Mouse (Mus musculus) MEL (cell line): ENCODE data around the gene Dscam. TPM values are rescaled to one million over a fixed set of nuclear protein-coding genes. Genes with fewer than 3 reads are reported as not detected.

Experiments used
- DNase-seq: peaks from one replicate; pipeline ENCODE4 v3.0.0; 2011; ENCODE audit warnings: low read depth, low spot score
- H3K27ac ChIP-seq: 2 replicates; pipeline ENCODE4 v1.5.1; 2012; ENCODE audit warnings: low read depth, mild to moderate bottlenecking, control low read depth, low read length, moderate library complexity; ENCODE audit not compliant: control insufficient read depth
- H3K27me3 ChIP-seq, 2 experiments: fragments of 150-350 bp in 1 of 2; sonication (generic) in 1 of 2; 2 replicates each; pipeline ENCODE4 v1.6.1; 2012; ENCODE audit warnings: low read length in 2 of 2, mild to moderate bottlenecking in 2 of 2, improper control_type of control experiment in 1 of 2, moderate library complexity in 1 of 2; ENCODE audit not compliant: insufficient read depth in 2 of 2, control insufficient read depth in 1 of 2
- H3K36me3 ChIP-seq, 2 experiments: 2 replicates each; pipeline ENCODE4 v1.6.1; 2012 to 2014; ENCODE audit warnings: low read length in 2 of 2, improper control_type of control experiment in 1 of 2, inconsistent platforms in 1 of 2, mild to moderate bottlenecking in 1 of 2; ENCODE audit not compliant: insufficient read depth in 2 of 2, control insufficient read depth in 1 of 2
- H3K4me1 ChIP-seq, 2 experiments: fragments of 150-350 bp in 1 of 2; sonication (generic) in 1 of 2; 2 replicates each; pipeline ENCODE4 v1.6.1; 2012; ENCODE audit warnings: low read length in 2 of 2, improper control_type of control experiment in 1 of 2, mild to moderate bottlenecking in 1 of 2; ENCODE audit not compliant: insufficient read depth in 2 of 2, control insufficient read depth in 1 of 2
- H3K4me3 ChIP-seq, 2 experiments: fragments of 150-350 bp in 1 of 2; sonication (generic) in 1 of 2; 2 replicates each; pipeline ENCODE4 v1.5.1; 2012; ENCODE audit warnings: low read depth in 2 of 2, low read length in 2 of 2, mild to moderate bottlenecking in 2 of 2, moderate library complexity in 2 of 2, control low read depth in 1 of 2, improper control_type of control experiment in 1 of 2; ENCODE audit not compliant: control insufficient read depth in 1 of 2, insufficient read depth in 1 of 2
- H3K79me2 ChIP-seq: 2 replicates; pipeline ENCODE4 v1.6.1; 2012; ENCODE audit warnings: mild to moderate bottlenecking, low read length, moderate library complexity; ENCODE audit not compliant: control insufficient read depth, poor library complexity, insufficient read depth
- H3K9ac ChIP-seq: 2 replicates; pipeline ENCODE4 v1.6.1; 2012; ENCODE audit warnings: low read depth, mild to moderate bottlenecking, control low read depth, low read length, moderate library complexity; ENCODE audit not compliant: control insufficient read depth, poor library complexity, severe bottlenecking
- H3K9me3 ChIP-seq: fragments of 150-350 bp; sonication (generic); replicated peaks from 2 replicates; pipeline ENCODE4 v1.6.1; 2012; ENCODE audit warnings: mild to moderate bottlenecking, low read length, improper control_type of control experiment, moderate library complexity; ENCODE audit not compliant: insufficient read depth
- CHD1 ChIP-seq: IDR thresholded peaks from 2 replicates; pipeline ENCODE4 v1.6.1; 2012; ENCODE audit warnings: low read depth, mild to moderate bottlenecking, inconsistent platforms, low read length, improper control_type of control experiment
- E2F4 ChIP-seq: IDR thresholded peaks from 2 replicates; pipeline ENCODE4 v1.6.1; 2011; ENCODE audit warnings: low read depth, low read length, improper control_type of control experiment, borderline replicate concordance
- EP300 ChIP-seq, 2 experiments: IDR thresholded peaks; 2 replicates each; pipeline ENCODE4 v1.6.1; 2011; ENCODE audit warnings: improper control_type of control experiment in 2 of 2, low read length in 2 of 2, low read depth in 1 of 2, mild to moderate bottlenecking in 1 of 2
- ETS1 ChIP-seq: IDR thresholded peaks from 2 replicates; pipeline ENCODE4 v1.6.1; 2012; ENCODE audit warnings: low read depth, mild to moderate bottlenecking, inconsistent platforms, low read length, improper control_type of control experiment, moderate library complexity
- HCFC1 ChIP-seq: IDR thresholded peaks from 2 replicates; pipeline ENCODE4 v1.6.1; 2012; ENCODE audit warnings: low read depth, mild to moderate bottlenecking, inconsistent platforms, low read length, improper control_type of control experiment, moderate library complexity
- MAZ ChIP-seq: IDR thresholded peaks from 2 replicates; pipeline ENCODE4 v1.6.1; 2012; ENCODE audit warnings: low read depth, mild to moderate bottlenecking, inconsistent platforms, low read length, improper control_type of control experiment
- MXI1 ChIP-seq: IDR thresholded peaks from 2 replicates; pipeline ENCODE4 v1.6.1; 2011; ENCODE audit warnings: mild to moderate bottlenecking, low read depth, low read length, improper control_type of control experiment
- MYB ChIP-seq: IDR thresholded peaks from 2 replicates; pipeline ENCODE4 v1.6.1; 2011; ENCODE audit warnings: mild to moderate bottlenecking, low read depth, low read length, improper control_type of control experiment
- NELFE ChIP-seq: IDR thresholded peaks from 2 replicates; pipeline ENCODE4 v1.6.1; 2011; ENCODE audit warnings: low read depth, low read length, improper control_type of control experiment
- POLR2AphosphoS2 ChIP-seq: IDR thresholded peaks from 2 replicates; pipeline ENCODE4 v1.6.1; 2011; ENCODE audit warnings: low read length, improper control_type of control experiment
- RAD21 ChIP-seq: IDR thresholded peaks from 2 replicates; pipeline ENCODE4 v1.6.1; 2011; ENCODE audit warnings: mild to moderate bottlenecking, low read depth, low read length, improper control_type of control experiment
- RCOR1 ChIP-seq: IDR thresholded peaks from 2 replicates; pipeline ENCODE4 v1.6.1; 2012; ENCODE audit warnings: low read depth, mild to moderate bottlenecking, inconsistent platforms, low read length, improper control_type of control experiment
- SMC3 ChIP-seq: IDR thresholded peaks from 2 replicates; pipeline ENCODE4 v1.6.1; 2011; ENCODE audit warnings: low read depth, low read length, improper control_type of control experiment
- TBP ChIP-seq: IDR thresholded peaks from 2 replicates; pipeline ENCODE4 v1.8.0; 2011; ENCODE audit warnings: low read depth, low read length, improper control_type of control experiment
- TCF12 ChIP-seq: IDR thresholded peaks from 2 replicates; pipeline ENCODE4 v1.6.1; 2014; ENCODE audit warnings: low read depth, mild to moderate bottlenecking, inconsistent platforms, low read length, improper control_type of control experiment, moderate library complexity
- USF1 ChIP-seq: IDR thresholded peaks from 2 replicates; pipeline ENCODE4 v1.6.1; 2014; ENCODE audit warnings: low read depth, mild to moderate bottlenecking, inconsistent platforms, low read length, improper control_type of control experiment, moderate library complexity
- ZKSCAN1 ChIP-seq: IDR thresholded peaks from 2 replicates; pipeline ENCODE4 v1.6.1; 2012; ENCODE audit warnings: low read depth, mild to moderate bottlenecking, inconsistent platforms, low read length, improper control_type of control experiment, moderate library complexity
- ZMIZ1 ChIP-seq: IDR thresholded peaks from 2 replicates; pipeline ENCODE4 v1.6.1; 2012; ENCODE audit warnings: low read depth, mild to moderate bottlenecking, inconsistent platforms, low read length, improper control_type of control experiment, moderate library complexity
- ZNF384 ChIP-seq: IDR thresholded peaks from 2 replicates; pipeline ENCODE4 v1.6.1; 2012; ENCODE audit warnings: low read depth, mild to moderate bottlenecking, inconsistent platforms, low read length, improper control_type of control experiment
- polyA plus RNA-seq, 2 experiments: library from polyadenylated mRNA; stranded (reverse) in 1 of 2; unstranded in 1 of 2; fragments of >175 nt in 1 of 2; fragments of >200 nt in 1 of 2; gene quantifications; 2 replicates each; pipeline versions ENCODE4 v1.2.1 to v1.2.4; 2012; ENCODE audit warnings: low replicate concordance in 2 of 2, low read depth in 1 of 2; ENCODE audit not compliant: insufficient read length in 2 of 2, insufficient read depth in 1 of 2, missing spikeins in 1 of 2
- total RNA-seq: library from RNA; depleted of rRNA; stranded (reverse); fragments of 300-350 nt; gene quantifications from 2 replicates; pipeline ENCODE4 v1.2.3, GENCODE M21; 2012

The Dscam gene
- total and polyA plus RNA-seq, 3 experiments = not detected

DNA sequence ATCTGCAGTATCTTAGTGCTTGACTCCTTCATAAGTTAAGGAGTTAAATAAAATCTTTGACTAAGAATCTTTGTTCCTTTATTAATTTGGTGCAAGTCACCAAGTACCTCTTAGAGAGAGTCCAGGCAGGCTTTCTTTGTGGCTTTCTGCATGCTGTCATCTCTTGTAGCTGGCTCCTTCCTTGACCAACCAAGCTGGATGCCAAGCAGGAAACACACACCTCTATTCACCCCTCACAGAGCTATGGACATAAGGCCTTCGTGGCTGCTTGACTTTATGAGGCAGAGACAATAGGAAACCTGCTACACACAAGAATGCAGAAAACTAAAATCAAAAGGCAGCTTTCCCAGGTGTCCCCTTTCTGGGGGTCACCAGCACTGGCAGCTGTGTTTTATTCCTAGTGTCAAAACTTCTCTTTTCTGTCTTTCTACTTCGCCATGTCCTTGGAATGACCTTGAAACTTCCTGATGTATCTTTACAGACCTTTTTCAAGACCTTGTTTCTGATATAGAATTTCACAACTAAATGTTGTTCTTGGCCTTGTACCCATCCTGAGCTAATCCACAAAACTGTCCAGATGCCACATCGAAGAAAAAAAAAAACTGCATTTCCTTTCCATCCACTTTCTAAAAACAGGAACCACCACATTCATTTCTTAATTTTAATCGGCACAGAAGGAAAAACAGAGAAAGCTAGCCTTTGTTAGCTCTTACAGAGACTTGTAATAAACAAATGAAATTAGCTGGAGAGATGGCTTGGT is 260.0 kb downstream of the Dscam start:
- H3K36me3 ChIP-seq = peaks cover 0 to 34% of the 10 kb centered on the region in 2 experiments; a peak in 2 of 4 replicates
- DNase-seq = peak; percentile 45
- no peaks in the 10 kb centered on the region for H3K9me3 ChIP-seq
- H3K27ac ChIP-seq = peak overlapping the region; percentile 47; the same call in 1 of the 2 replicates
- TF ChIP-seq NELFE = no peak
- peak; percentile 50 for TF ChIP-seq ETS1
- TF ChIP-seq ZNF384 = peak; percentile 84
- TF ChIP-seq EP300 (IDR thresholded peaks at IDR 0.05; ENCODE audit: low read depth in 1 of 2, low read length in 2 of 2) = peak in 1 of 2 experiments; percentile 21; a peak in 1 of 4 replicates
- no peak overlapping the region for H3K4me3 ChIP-seq
- H3K27me3 ChIP-seq = no peaks in the 10 kb centered on the region
- H3K79me2 ChIP-seq = no peaks in the 10 kb centered on the region
- peaks cover 24 to 43% of the 10 kb centered on the region in 2 experiments for H3K4me1 ChIP-seq
- no peak overlapping the region for H3K9ac ChIP-seq

DNA sequence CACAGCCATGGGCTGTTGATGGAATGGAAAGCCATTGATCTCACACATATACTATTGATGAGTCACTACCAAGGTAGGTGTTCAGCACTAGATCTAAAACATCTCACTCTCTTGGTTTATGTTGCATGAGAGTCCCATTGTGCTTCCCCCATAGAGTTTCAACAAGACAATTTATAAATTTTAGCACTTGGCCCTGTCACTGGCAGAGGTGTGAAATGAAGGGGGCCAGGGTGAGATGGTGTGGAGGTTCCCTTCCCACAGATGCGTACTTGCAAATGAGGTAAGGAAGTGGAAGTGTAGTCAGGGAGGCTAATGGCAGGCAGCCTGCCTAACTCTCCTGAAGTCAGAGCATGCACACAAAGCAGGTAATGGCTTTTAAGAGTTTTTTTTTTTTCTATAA is 262.7 kb downstream of the Dscam start:
- DNase-seq = no peak
- Histone ChIP-seq H3K4me3 (no peak overlapping the region), H3K9ac (no peak overlapping the region), H3K9me3 (no peaks in the 10 kb centered on the region), H3K27ac (no peak overlapping the region), H3K27me3 (no peaks in the 10 kb centered on the region), H3K79me2 (no peaks in the 10 kb centered on the region), H3K36me3 (peaks cover 0 to 34% of the 10 kb centered on the region in 2 experiments; a peak in 2 of 4 replicates), H3K4me1 (peaks cover 24 to 37% of the 10 kb centered on the region in 2 experiments)
- no peak for TF ChIP-seq MXI1
- TF ChIP-seq MYB = no peak
- no peak for TF ChIP-seq ZKSCAN1
- TF ChIP-seq TBP = no peak
- no peak for TF ChIP-seq USF1
- TF ChIP-seq HCFC1 = no peak
- TF ChIP-seq E2F4 = no peak
- TF ChIP-seq RAD21 = no peak
- TF ChIP-seq NELFE = no peak
- TF ChIP-seq ZMIZ1 = no peak
- no peak for TF ChIP-seq RCOR1
- TF ChIP-seq SMC3 = no peak
- TF ChIP-seq POLR2AphosphoS2 = no peak
- no peak for TF ChIP-seq TCF12
- TF ChIP-seq CHD1 = no peak
- no peak for TF ChIP-seq MAZ
